Mouse (Mus musculus) neural tube, embryonic 13.5 days (tissue): ENCODE data around the gene Irf2bp2. TPM values are rescaled to one million over a fixed set of nuclear protein-coding genes. Genes with fewer than 3 reads are reported as not detected.

Source experiments
- ATAC-seq: fragments of 200-750 bp; cut with Nextera tagmentation; 2 replicates; pipeline ENCODE4 v1.8.0; 2017; ENCODE audit warnings: low read depth, mild to moderate bottlenecking, moderate TSS enrichment, moderate library complexity
- H3K27ac ChIP-seq: fragments of 300-500 bp; sonication (generic); replicated peaks from 2 replicates; pipeline ENCODE4 v1.5.1; 2015; ENCODE audit warnings: moderate library complexity, mild to moderate bottlenecking, inconsistent platforms
- H3K27me3 ChIP-seq: fragments of 300-500 bp; sonication (generic); 2 replicates; pipeline ENCODE4 v1.6.1; 2015; ENCODE audit warnings: mild to moderate bottlenecking, inconsistent platforms
- H3K36me3 ChIP-seq: fragments of 300-500 bp; sonication (generic); 2 replicates; pipeline ENCODE4 v1.6.1; 2015; ENCODE audit warnings: mild to moderate bottlenecking, inconsistent platforms
- H3K4me1 ChIP-seq: fragments of 300-500 bp; sonication (generic); replicated peaks from 2 replicates; pipeline ENCODE4 v1.6.1; 2015; ENCODE audit warnings: inconsistent platforms
- H3K4me2 ChIP-seq: fragments of 300-500 bp; sonication (generic); 2 replicates; pipeline ENCODE4 v1.6.1; 2015; ENCODE audit warnings: inconsistent platforms, mild to moderate bottlenecking, moderate library complexity
- H3K4me3 ChIP-seq: fragments of 300-500 bp; sonication (generic); 2 replicates; pipeline ENCODE4 v1.5.1; 2015; ENCODE audit warnings: mild to moderate bottlenecking, inconsistent platforms
- H3K9ac ChIP-seq: fragments of 300-500 bp; sonication (generic); 2 replicates; pipeline ENCODE4 v1.6.1; 2015; ENCODE audit warnings: moderate library complexity, mild to moderate bottlenecking, inconsistent platforms
- H3K9me3 ChIP-seq: fragments of 300-500 bp; sonication (generic); 2 replicates; pipeline ENCODE4 v1.6.1; 2016; ENCODE audit warnings: inconsistent platforms
- WGBS: fragments of 180-500 bp; shearing (Covaris S2); methylation state at CpG from one replicate; pipeline ENCODE4 v1.1.7; 2015; 5-methylcytosine and 5-hydroxymethylcytosine counted together
- polyA plus RNA-seq: library from polyadenylated mRNA; unstranded; fragments of >200 nt; fragmentation: Nextera tagmentation; extraction: Ambion mirVana; gene quantifications from 2 replicates; pipeline ENCODE4 v1.2.1, GENCODE M21; 2015

Irf2bp2 gene
- polyA plus RNA-seq, 1 experiment from 2014 or later = 8.6 TPM

DNA sequence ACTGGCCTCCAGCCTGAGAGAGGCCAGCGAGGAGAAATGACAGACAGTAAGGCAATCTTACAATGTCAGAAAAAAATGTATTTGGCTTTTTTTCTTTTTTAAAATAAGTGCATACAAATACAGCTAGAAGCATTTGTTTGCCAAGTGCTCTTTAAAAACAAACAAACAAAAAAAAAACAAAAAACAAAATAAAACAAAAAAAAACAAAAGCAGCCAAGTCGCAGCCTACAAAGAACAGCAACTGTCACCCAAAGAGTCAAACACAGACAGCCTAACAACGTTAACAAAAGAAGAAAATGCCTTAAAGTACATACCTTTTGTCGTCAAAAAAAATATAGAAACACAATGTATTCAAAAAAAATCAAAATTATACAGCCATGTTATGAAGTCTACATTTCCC lies 3.2 kb downstream of the Irf2bp2 start:
- no peaks in the 10 kb centered on the region for H3K9me3 ChIP-seq
- H3K27ac ChIP-seq = 0 out of 2 replicates have a peak overlapping the region, but pooled peaks have one; percentile 56
- ATAC-seq = no peak

DNA sequence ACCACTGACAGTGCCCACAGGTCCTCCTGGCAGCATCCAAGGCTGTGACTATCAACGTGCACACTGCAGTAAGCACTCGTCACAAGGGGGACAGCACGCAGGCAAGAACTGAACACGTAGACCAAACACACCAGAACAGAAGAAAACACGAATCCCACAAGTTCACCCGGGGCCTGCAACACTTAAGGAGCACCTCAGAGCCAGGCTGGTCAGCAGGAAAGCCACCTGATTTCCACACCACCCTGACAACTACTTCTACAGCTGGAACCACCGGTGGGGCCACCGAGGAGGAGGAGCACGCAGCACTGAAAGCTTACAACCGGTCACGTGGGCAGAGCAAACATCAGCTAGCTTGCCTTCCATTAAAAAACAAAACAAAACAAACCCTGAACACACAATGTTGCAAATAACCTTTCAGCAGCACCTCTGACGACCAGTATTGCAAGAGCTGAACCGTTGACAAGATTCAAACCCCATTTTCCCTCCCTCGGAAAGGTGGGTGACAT lies 3.7 kb downstream of the Irf2bp2 start:
- peak overlapping the region; percentile 100 for H3K4me3 ChIP-seq
- peak overlapping the region; percentile 56 for H3K27ac ChIP-seq
- H3K4me2 ChIP-seq = peak overlapping the region; percentile 91
- H3K4me1 ChIP-seq = peaks cover 72% of the 10 kb centered on the region
- no peak for ATAC-seq
- H3K27me3 ChIP-seq = no peaks in the 10 kb centered on the region
- 24% methylated on average over 14 of the region's 14 CpGs for WGBS
- H3K36me3 ChIP-seq = peaks cover 34% of the 10 kb centered on the region
- H3K9me3 ChIP-seq = no peaks in the 10 kb centered on the region
- peak overlapping the region; percentile 100 for H3K9ac ChIP-seq

More for the DNA sequence above, 3.2 kb downstream of the Irf2bp2 start:
- no peaks in the 10 kb centered on the region for H3K27me3 ChIP-seq
- WGBS = 33% methylated on average over 4 of the region's 4 CpGs
- peak overlapping the region; percentile 100 for H3K4me3 ChIP-seq
- peak overlapping the region; percentile 91 for H3K4me2 ChIP-seq
- peaks cover 72% of the 10 kb centered on the region for H3K4me1 ChIP-seq
- H3K36me3 ChIP-seq = peaks cover 34% of the 10 kb centered on the region
- peak overlapping the region; percentile 100 for H3K9ac ChIP-seq

DNA sequence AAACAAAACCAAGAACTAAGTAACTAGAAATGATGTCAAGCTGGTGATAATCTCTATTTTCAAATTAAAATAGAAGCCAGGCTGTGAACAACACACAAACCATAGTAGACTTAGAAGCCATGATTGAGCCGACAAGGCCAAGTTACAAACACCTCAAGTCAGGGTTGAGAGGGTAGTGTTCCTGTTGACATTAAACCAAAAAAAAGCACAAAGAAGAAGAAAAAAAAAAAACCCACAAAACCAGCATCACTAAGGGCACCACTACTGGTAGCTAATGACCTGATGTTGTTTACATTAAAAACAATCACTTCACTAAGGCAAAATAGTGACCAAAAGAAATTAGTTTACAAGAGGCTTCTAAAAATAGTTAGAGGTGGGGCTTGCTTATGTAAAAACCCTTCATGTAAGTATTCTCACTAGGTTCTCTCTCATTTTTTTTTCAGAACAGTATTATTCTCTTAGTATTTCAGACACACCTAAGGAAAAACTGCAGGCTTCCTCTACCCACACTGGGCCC lies 4.2 kb downstream of the Irf2bp2 start:
- WGBS = 56% methylated on average over 1 of the region's 1 CpGs

DNA sequence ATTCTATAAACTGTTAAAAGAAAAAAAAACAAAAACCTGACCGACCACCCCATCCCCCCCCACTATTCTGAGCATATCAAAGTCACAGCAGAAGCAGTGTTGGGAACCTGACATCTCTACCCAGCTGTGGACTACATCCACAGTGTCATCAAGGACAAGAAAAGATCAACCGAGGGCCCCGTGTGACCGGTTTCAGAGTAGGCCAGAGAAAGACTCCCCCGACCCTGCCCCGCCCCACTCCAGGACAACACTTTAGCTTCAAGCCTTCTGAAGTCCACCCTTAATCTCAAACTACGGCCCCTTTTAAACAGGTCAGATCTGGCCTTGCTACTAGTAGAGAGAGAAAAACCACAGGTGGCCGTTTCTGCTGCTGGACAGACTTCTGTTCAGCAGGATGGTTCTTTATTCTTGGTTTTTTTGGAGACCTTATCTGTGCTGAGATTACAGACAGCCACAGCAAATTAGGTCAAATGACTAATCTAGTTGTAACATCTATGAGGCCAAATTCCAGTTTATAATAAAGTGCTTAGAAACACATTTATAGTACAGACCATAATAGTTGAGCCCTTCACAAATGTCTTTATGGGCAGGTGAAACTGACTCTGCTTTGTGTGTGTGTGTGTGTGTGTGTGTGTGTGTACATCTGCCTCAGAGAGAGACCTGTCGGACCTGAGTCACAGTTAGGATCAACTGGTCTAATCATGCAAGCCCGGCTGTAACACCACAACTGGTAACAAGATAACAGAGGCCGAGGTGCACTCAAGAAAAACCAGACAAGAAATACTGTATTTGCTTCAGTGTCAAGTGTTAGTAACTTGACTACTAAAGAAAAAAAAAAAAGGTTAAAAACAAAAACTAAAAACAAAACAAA lies 4.9 kb downstream of the Irf2bp2 start:
- Histone ChIP-seq H3K27me3 (no peaks in the 10 kb centered on the region), H3K4me3 (peak overlapping the region; percentile 100), H3K27ac (no peak overlapping the region), H3K4me1 (peaks cover 80% of the 10 kb centered on the region), H3K36me3 (peaks cover 34% of the 10 kb centered on the region), H3K9me3 (no peaks in the 10 kb centered on the region), H3K9ac (peak overlapping the region; percentile 100), H3K4me2 (peak overlapping the region; percentile 91)
- WGBS = 45% methylated on average over 11 of the region's 11 CpGs
- no peak for ATAC-seq

More for the DNA sequence above, 4.2 kb downstream of the Irf2bp2 start:
- ATAC-seq = no peak
- Histone ChIP-seq H3K4me2 (peak overlapping the region; percentile 91), H3K4me3 (peak overlapping the region; percentile 100), H3K9ac (peak overlapping the region; percentile 100), H3K27me3 (no peaks in the 10 kb centered on the region), H3K36me3 (peaks cover 34% of the 10 kb centered on the region), H3K4me1 (peaks cover 73% of the 10 kb centered on the region), H3K9me3 (no peaks in the 10 kb centered on the region), H3K27ac (peak overlapping the region; percentile 56)

DNA sequence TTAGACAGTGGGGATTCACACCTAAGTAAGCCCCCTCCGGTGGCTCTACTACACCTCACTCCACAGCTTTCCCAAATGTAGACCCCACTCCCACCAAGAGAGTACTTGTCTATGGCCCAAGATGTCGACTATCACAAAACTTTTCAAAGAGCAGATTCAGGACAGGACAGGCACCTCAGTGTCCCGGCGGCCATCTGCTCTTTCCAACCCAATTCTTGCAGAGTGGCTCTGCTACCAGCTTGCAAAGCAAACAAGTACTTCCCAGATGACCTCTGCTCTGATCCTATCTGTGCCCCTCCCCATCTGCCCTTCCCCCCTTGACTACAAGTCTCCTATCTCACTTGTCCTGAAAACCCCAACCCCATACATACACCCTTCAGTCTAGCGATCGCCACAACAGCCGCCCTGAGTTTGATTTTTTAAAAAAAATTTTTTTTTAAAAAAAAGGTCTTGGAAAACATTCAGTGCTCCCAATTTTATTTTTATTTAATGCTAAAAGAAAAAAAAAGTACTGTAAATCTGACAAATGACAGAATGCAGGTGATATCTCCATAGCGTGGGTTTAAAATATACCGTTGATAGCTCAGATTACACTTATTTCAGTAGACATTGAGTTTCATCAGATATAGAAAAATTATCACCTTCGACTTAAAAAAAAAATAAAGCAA lies 5.8 kb downstream of the Irf2bp2 start:
- Histone ChIP-seq H3K27ac (no peak overlapping the region), H3K4me1 (peaks cover 89% of the 10 kb centered on the region), H3K4me2 (peak overlapping the region; percentile 91), H3K27me3 (no peaks in the 10 kb centered on the region), H3K9ac (peak overlapping the region; percentile 100), H3K9me3 (no peaks in the 10 kb centered on the region), H3K36me3 (peaks cover 34% of the 10 kb centered on the region), H3K4me3 (peak overlapping the region; percentile 100)
- 81% methylated on average over 10 of the region's 10 CpGs for WGBS
- ATAC-seq = no peak

DNA sequence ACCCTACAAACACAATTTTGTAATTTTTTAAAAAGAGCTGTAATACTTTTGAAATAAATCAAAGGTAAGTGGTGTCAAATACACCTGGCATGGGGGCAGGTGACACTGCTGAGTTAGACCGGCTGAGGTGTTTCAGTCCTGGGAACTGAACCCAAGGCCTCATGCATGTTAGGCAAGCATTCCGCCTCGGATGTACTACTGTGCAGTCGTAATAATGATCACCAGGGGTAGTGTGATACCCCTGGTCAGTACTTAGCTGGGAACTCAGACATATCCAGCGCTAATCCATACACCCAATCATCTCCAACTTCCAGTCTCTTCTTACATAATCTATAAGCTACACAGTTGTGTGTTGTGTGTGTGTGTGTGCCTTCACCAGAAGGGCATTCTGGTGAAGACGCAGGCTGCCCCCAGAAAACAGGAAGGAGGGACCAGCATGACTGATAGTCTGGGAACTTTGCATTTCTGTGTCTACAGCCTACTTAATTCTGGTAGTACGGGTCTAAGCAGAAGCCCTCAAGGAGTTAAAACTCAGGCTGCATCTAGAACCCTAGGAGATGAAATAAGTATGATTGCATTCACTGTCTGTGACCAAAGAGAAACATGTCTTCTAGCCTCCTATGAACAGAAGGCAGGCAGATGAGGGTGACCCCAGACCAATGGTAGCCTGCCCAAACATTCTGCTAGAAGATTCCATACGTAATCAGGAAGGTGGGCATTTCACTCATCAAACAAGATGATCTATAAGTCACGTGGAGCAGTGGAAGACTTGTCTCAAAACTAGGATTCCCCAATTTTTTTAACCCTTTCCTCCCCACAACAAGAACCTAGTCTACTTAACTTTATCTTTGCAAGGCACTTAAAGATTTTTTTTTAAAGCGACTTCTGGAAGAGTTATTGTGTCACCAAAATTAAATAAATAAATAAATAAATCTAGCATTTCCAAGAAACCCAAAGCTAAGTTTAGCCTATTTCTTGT lies 6.9 kb downstream of the Irf2bp2 start:
- H3K4me1 ChIP-seq = peaks cover 94% of the 10 kb centered on the region
- H3K9me3 ChIP-seq = no peaks in the 10 kb centered on the region
- no peak for ATAC-seq
- peak overlapping the region; percentile 91 for H3K4me2 ChIP-seq
- 76% methylated on average over 10 of the region's 10 CpGs for WGBS
- peak overlapping the region; percentile 45; the same call in 1 of the 2 replicates for H3K9ac ChIP-seq
- H3K36me3 ChIP-seq = peaks cover 34% of the 10 kb centered on the region
- H3K27ac ChIP-seq = no peak overlapping the region
- 0 out of 2 replicates have a peak overlapping the region, but pooled peaks have one; percentile 9 for H3K4me3 ChIP-seq
- H3K27me3 ChIP-seq = no peaks in the 10 kb centered on the region

DNA sequence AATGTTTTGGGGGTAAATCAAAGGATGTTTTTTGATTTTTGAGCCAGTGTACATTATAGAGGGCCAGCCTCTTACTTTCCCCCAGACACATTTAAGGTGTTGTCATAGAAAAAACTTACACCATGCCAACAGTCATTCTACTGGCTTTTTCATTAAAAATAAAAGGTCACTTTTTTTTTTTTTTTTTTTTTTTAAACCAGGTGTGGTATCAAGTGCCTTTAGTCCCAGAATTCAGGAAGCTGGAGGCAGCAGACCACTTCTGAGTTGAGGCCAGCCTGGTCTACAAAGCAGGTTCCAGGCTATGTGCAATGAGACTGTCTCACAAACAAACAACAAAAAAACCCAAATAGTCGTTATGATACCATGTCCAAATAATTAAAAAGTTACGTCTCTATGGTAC lies 7.7 kb downstream of the Irf2bp2 start:
- H3K4me3 ChIP-seq = no peak overlapping the region
- H3K27ac ChIP-seq = no peak overlapping the region
- peaks cover 86% of the 10 kb centered on the region for H3K4me1 ChIP-seq
- peak overlapping the region; percentile 91 for H3K4me2 ChIP-seq
- H3K27me3 ChIP-seq = no peaks in the 10 kb centered on the region
- 78% methylated on average over 2 of the region's 2 CpGs for WGBS
- H3K9me3 ChIP-seq = no peaks in the 10 kb centered on the region
- H3K9ac ChIP-seq = no peak overlapping the region
- ATAC-seq = no peak
- peaks cover 32% of the 10 kb centered on the region for H3K36me3 ChIP-seq

DNA sequence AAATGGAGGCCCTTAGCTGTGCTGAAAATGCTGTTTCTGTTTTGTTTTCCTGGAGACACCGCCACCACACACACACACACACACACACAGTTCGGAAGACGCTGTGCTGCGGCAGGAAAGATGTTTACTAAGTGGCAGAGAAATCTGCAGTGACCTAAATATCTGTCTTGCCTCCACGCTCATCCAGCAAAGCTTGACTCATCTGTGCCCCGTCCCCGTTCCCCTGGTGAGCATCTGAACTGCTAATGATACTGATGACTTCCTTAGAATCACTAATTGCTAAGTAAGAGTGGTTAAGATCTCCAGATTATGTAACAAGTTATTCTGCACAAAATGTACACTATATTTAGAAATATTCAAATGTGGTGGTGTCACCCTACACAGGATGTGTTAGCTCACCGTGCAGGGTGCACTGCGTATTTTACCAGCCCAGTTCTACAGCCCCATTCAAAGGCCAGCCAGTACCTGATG lies 8.2 kb downstream of the Irf2bp2 start:
- no peaks in the 10 kb centered on the region for H3K27me3 ChIP-seq
- H3K9me3 ChIP-seq = no peaks in the 10 kb centered on the region
- no peak for ATAC-seq
- H3K27ac ChIP-seq = peak overlapping the region; percentile 59; the same call in 1 of the 2 replicates
- 48% methylated on average over 9 of the region's 9 CpGs for WGBS
- peaks cover 81% of the 10 kb centered on the region for H3K4me1 ChIP-seq
- H3K9ac ChIP-seq = no peak overlapping the region
- H3K4me2 ChIP-seq = peak overlapping the region; percentile 91
- no peak overlapping the region for H3K4me3 ChIP-seq
- peaks cover 30% of the 10 kb centered on the region for H3K36me3 ChIP-seq

DNA sequence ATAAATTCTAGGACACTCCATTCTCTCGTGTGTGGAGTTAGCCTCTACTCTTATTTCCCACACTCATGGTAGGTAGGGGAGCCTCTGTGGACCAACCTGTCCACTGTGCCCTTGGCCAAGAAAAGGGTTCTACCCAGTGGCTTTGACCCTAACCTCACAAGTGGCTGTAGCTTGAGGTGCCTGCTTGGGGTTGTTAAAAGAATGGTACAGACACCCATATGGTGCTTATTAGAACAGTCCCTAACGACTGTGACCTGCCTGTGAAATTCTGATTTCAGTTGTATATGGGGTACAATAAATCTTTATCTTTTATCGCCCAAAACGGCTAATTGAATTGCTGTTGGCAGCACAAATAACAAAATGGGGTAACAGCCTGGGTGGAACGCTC lies 8.9 kb downstream of the Irf2bp2 start:
- peak; percentile 51 for ATAC-seq
- H3K9me3 ChIP-seq = no peaks in the 10 kb centered on the region
- peaks cover 24% of the 10 kb centered on the region for H3K36me3 ChIP-seq
- H3K4me2 ChIP-seq = peak overlapping the region; percentile 91
- H3K27me3 ChIP-seq = no peaks in the 10 kb centered on the region
- H3K27ac ChIP-seq = peak overlapping the region; percentile 88
- peak overlapping the region; percentile 53 for H3K4me3 ChIP-seq
- WGBS = 6% methylated on average over 5 of the region's 5 CpGs
- H3K4me1 ChIP-seq = peaks cover 74% of the 10 kb centered on the region
- H3K9ac ChIP-seq = peak overlapping the region; percentile 81; the same call in 1 of the 2 replicates

DNA sequence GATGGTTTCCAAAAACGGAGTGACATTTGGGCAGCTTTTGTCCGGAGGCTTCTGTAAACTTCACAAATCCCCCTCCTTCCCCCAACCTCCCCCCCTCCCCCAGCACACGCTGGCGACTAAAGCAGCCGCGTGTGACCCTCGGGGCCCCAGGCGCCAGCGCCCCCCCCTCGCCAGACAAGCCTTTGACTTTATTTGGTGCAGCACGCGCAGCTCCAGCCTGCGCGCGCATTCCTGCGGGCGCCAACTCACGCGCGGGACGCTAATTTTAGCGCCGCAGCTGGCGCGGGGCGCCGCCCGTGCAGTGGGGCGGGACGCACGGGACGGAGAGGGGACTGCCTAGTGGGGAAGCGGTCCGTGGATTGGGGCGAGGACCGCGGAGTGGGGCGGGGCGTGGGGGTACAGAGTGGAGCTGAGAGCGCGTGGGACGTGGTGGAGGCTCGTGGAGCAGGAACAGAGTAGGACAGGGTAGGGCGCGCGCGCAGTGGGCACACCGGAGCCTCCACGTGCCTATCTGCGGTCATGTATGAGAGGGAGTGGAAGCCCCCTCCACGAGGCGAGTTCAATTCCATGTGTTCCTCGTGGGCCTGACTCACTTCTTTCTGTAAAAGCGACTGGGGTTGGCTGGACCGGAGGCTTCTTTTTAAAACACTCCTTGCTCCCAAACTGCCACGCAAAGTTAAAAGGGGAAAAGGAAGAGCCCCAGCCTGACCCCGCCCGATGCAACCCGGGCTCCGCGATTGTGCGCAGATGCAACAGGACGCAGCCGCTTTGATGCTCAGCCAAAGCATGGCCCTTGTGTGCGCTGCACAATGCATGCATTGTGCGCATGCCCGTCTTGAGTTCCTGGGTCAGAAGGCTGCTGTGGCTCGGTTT lies 9.6 kb downstream of the Irf2bp2 start:
- ATAC-seq = peak; percentile 85
- Histone ChIP-seq H3K36me3 (peaks cover 24% of the 10 kb centered on the region), H3K27me3 (no peaks in the 10 kb centered on the region), H3K4me3 (peak overlapping the region; percentile 53), H3K4me2 (peak overlapping the region; percentile 91), H3K27ac (peak overlapping the region; percentile 88), H3K9me3 (no peaks in the 10 kb centered on the region), H3K4me1 (peaks cover 67% of the 10 kb centered on the region), H3K9ac (peak overlapping the region; percentile 81)
- under 1% methylated on average over 65 of the region's 68 CpGs for WGBS
